Mouse (Mus musculus) heart, embryonic 12.5 days (tissue): Measurements from ENCODE around the gene Txndc8. TPM values are rescaled to one million over a fixed set of nuclear protein-coding genes. Genes with fewer than 3 reads are reported as not detected.

Source experiments
- ATAC-seq: fragments of 200-750 bp; cut with Nextera tagmentation; 2 replicates; pipeline ENCODE4 v1.8.0; 2017; ENCODE audit warnings: moderate TSS enrichment, moderate library complexity; ENCODE audit not compliant: insufficient number of reproducible peaks, low FRiP score
- H3K27ac ChIP-seq: fragments of 300-500 bp; sonication (generic); 2 replicates; pipeline ENCODE4 v1.5.1; 2016; ENCODE audit warnings: mild to moderate bottlenecking, moderate library complexity; ENCODE audit not compliant: poor library complexity, severe bottlenecking
- H3K27me3 ChIP-seq: fragments of 300-500 bp; sonication (generic); replicated peaks from 2 replicates; pipeline ENCODE4 v1.6.1; 2016; ENCODE audit warnings: mild to moderate bottlenecking, moderate library complexity
- H3K36me3 ChIP-seq: fragments of 300-500 bp; sonication (generic); 2 replicates; pipeline ENCODE4 v1.6.1; 2016; ENCODE audit warnings: mild to moderate bottlenecking, moderate library complexity
- H3K4me1 ChIP-seq: fragments of 300-500 bp; sonication (generic); replicated peaks from 2 replicates; pipeline ENCODE4 v1.6.1; 2016; ENCODE audit warnings: mild to moderate bottlenecking
- H3K4me2 ChIP-seq: fragments of 300-500 bp; sonication (generic); 2 replicates; pipeline ENCODE4 v1.6.1; 2016; ENCODE audit warnings: mild to moderate bottlenecking, moderate library complexity
- H3K4me3 ChIP-seq: fragments of 300-500 bp; sonication (generic); 2 replicates; pipeline ENCODE4 v1.5.1; 2016; ENCODE audit warnings: mild to moderate bottlenecking
- H3K9ac ChIP-seq: fragments of 300-500 bp; sonication (generic); 2 replicates; pipeline ENCODE4 v1.6.1; 2016; ENCODE audit warnings: mild to moderate bottlenecking, moderate library complexity
- H3K9me3 ChIP-seq: fragments of 300-500 bp; sonication (generic); replicated peaks from 2 replicates; pipeline ENCODE4 v1.6.1; 2016; ENCODE audit warnings: mild to moderate bottlenecking, moderate library complexity
- WGBS: fragments of 180-500 bp; shearing (Covaris S2); methylation state at CpG from one replicate; pipeline ENCODE4 v1.1.7; 2016; 5-methylcytosine and 5-hydroxymethylcytosine counted together
- polyA plus RNA-seq: library from polyadenylated mRNA; unstranded; fragments of >200 nt; fragmentation: Nextera tagmentation; extraction: Ambion mirVana; gene quantifications from 2 replicates; pipeline ENCODE4 v1.2.1, GENCODE M21; 2016

Txndc8 gene
- polyA plus RNA-seq, 1 experiment from 2014 or later = not detected

DNA sequence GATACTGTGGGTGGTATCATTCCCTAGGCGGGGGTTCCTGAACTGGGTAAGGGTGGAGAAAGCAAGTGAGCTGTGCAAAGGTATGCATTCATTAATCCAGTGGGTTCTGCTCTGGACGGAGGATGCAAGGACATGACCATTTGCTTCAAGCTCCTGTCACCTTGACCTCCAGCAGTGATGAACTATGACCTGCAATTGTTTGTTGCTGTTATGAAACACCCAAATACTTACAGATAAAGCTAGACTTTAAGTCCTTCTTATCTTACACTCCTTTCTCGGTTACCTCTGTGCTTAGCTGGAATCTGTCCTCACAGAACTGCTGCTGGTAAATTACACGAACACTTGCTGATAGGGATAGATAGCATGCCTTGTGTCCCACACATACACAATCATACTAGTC is 68.3 kb downstream of the Txndc8 start:
- H3K4me3 ChIP-seq = no peak overlapping the region
- 60% methylated on average over 4 of the region's 4 CpGs for WGBS
- H3K36me3 ChIP-seq = peaks cover 33% of the 10 kb centered on the region
- no peak overlapping the region for H3K4me2 ChIP-seq
- H3K9me3 ChIP-seq = no peaks in the 10 kb centered on the region
- no peak overlapping the region for H3K9ac ChIP-seq
- ATAC-seq = no peak
- H3K4me1 ChIP-seq = no peaks in the 10 kb centered on the region
- no peaks in the 10 kb centered on the region for H3K27me3 ChIP-seq
- H3K27ac ChIP-seq = no peak overlapping the region

DNA sequence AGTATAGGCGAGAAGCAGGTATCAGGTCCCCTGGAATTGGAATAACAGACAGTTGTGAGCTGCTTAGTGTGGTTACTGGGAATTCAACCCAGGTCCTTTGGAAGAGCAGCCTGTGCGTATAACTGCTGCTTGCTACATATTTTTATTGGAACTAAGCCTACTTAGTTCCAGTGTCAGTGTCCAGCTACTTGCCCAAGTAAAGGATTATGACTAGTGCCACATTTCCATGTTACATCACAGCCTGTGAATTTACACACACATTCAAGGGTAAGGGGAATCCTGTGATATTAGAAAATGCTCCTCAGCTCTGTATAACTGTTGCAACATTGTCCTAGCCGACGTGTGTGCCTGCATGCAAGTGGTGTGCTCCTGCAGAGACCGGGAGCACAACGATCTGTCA is 71.6 kb downstream of the Txndc8 start:
- Histone ChIP-seq H3K36me3 (0 out of 2 replicates have a peak, but pooled peaks cover under 1% of the 10 kb centered on the region), H3K27ac (no peak overlapping the region)
- no peak for ATAC-seq

GRCm38 (mm10) chr4:57934181-57934580 is 74.7 kb downstream of the Txndc8 start:
- no peak for ATAC-seq

More for the DNA sequence above, 71.6 kb downstream of the Txndc8 start:
- Histone ChIP-seq H3K4me2 (no peak overlapping the region), H3K9ac (no peak overlapping the region), H3K4me1 (no peaks in the 10 kb centered on the region), H3K9me3 (no peaks in the 10 kb centered on the region; the same call in 1 of the 2 replicates), H3K27me3 (no peaks in the 10 kb centered on the region), H3K4me3 (no peak overlapping the region)
- 82% methylated on average over 6 of the region's 6 CpGs for WGBS

More at GRCm38 (mm10) chr4:57934181-57934580, 74.7 kb downstream of the Txndc8 start:
- Histone ChIP-seq H3K4me2 (no peak overlapping the region), H3K27ac (no peak overlapping the region), H3K36me3 (no peaks in the 10 kb centered on the region), H3K9ac (no peak overlapping the region), H3K9me3 (no peaks in the 10 kb centered on the region; the same call in 1 of the 2 replicates), H3K4me1 (no peaks in the 10 kb centered on the region), H3K27me3 (no peaks in the 10 kb centered on the region), H3K4me3 (no peak overlapping the region)
- WGBS = 65% methylated on average over 5 of the region's 5 CpGs

Other genes starting within 250 kb of the Txndc8 start
- gene D630039A03Rik, start 92.8 kb downstream of the Txndc8 start, polyA plus RNA-seq = 0.05 and 0.06 TPM in 2 replicates
- 305 TPM in 2 replicates for gene Txn1, start 52.7 kb downstream of the Txndc8 start, polyA plus RNA-seq
- gene Svep1, start 197.7 kb upstream of the Txndc8 start, polyA plus RNA-seq = 2.3 and 3.0 TPM in 2 replicates